Mouse (Mus musculus) stomach, embryonic 14.5 days (tissue): ENCODE results near the gene Atp1b3. TPM values are rescaled to one million over a fixed set of nuclear protein-coding genes. Genes with fewer than 3 reads are reported as not detected.

ENCODE experiments used
- ATAC-seq: fragments of 200-750 bp; cut with Nextera tagmentation; 2 replicates; pipeline ENCODE4 v1.8.0; 2017; ENCODE audit warnings: low read depth, moderate TSS enrichment; ENCODE audit not compliant: insufficient number of reproducible peaks, insufficient read depth, low FRiP score
- H3K27ac ChIP-seq: fragments of 300-500 bp; sonication (generic); 2 replicates; pipeline ENCODE4 v1.5.1; 2014; ENCODE audit warnings: mild to moderate bottlenecking, low read length, moderate library complexity, mixed read lengths
- H3K27me3 ChIP-seq: fragments of 300-500 bp; sonication (generic); 2 replicates; pipeline ENCODE4 v1.6.1; 2014; ENCODE audit warnings: low read length, control low read depth, mixed read lengths; ENCODE audit not compliant: control insufficient read depth, insufficient read depth
- H3K36me3 ChIP-seq: fragments of 300-500 bp; sonication (generic); 2 replicates; pipeline ENCODE4 v1.6.1; 2014; ENCODE audit warnings: mild to moderate bottlenecking, control low read depth, low read length, moderate library complexity, mixed read lengths; ENCODE audit not compliant: control insufficient read depth, insufficient read depth
- H3K4me1 ChIP-seq: fragments of 300-500 bp; sonication (generic); 2 replicates; pipeline ENCODE4 v1.6.1; 2014; ENCODE audit warnings: low read length, control low read depth, mixed read lengths; ENCODE audit not compliant: control insufficient read depth, insufficient read depth
- H3K4me2 ChIP-seq: fragments of 300-500 bp; sonication (generic); replicated peaks from 2 replicates; pipeline ENCODE4 v1.6.1; 2014; ENCODE audit warnings: low read depth, low read length, control low read depth
- H3K4me3 ChIP-seq: fragments of 300-500 bp; sonication (generic); 2 replicates; pipeline ENCODE4 v1.5.1; 2014; ENCODE audit warnings: low read depth, low read length, control low read depth
- H3K9ac ChIP-seq: fragments of 300-500 bp; sonication (generic); replicated peaks from 2 replicates; pipeline ENCODE4 v1.6.1; 2014; ENCODE audit warnings: low read depth, mild to moderate bottlenecking, control low read depth, low read length, moderate library complexity, mixed read lengths
- H3K9me3 ChIP-seq: fragments of 300-500 bp; sonication (generic); 2 replicates; pipeline ENCODE4 v1.6.1; 2016; ENCODE audit warnings: low read depth, low read length, control low read depth; ENCODE audit not compliant: control insufficient read depth
- WGBS: fragments of 180-500 bp; shearing (Covaris S2); extraction: QIAGEN DNeasy Blood & Tissue Kit; methylation state at CpG from one replicate; pipeline ENCODE4 v1.1.7; 2014; 5-methylcytosine and 5-hydroxymethylcytosine counted together
- polyA plus RNA-seq: library from polyadenylated mRNA; unstranded; fragments of >200 nt; fragmentation: Nextera tagmentation; extraction: Ambion mirVana; gene quantifications from 2 replicates; pipeline ENCODE4 v1.2.1, GENCODE M21; 2014

The Atp1b3 gene
- polyA plus RNA-seq, 1 experiment from 2014 or later: 160 TPM

DNA sequence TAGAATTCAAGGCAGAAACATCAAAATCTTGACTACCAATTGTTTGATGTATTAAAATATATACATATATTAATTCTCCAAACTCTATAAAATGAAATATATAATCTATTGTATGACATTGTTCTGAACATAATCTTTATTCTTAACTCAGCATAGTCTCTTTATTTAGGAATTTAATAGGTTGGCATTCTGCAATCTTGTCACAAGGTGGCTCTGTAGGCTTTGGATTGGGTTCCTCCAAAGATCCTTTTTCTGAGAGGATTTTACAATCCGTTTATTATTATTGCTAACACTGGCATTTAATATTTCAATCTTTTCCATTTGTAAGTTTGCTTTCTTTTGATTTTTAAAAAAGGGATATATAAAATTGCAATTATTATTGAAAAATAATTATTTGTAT is 79.3 kb downstream of the Atp1b3 start:
- WGBS: 19% methylated on average over 1 of the region's 1 CpGs
- no peak overlapping the region for H3K27ac ChIP-seq
- ATAC-seq: no peak
- H3K27me3 ChIP-seq: no peaks in the 10 kb centered on the region
- H3K4me1 ChIP-seq: no peaks in the 10 kb centered on the region
- H3K9ac ChIP-seq: no peak overlapping the region
- H3K9me3 ChIP-seq: no peaks in the 10 kb centered on the region
- H3K4me3 ChIP-seq: no peak overlapping the region
- H3K4me2 ChIP-seq: no peak overlapping the region
- no peaks in the 10 kb centered on the region for H3K36me3 ChIP-seq

Other genes with a start within 250 kb of the Atp1b3 start
- 12.7 and 13.5 TPM in 2 replicates for gene Gk5, start 245.1 kb downstream of the Atp1b3 start, polyA plus RNA-seq
- gene Tfdp2, start 168.2 kb downstream of the Atp1b3 start, polyA plus RNA-seq: 60.4 and 61.9 TPM in 2 replicates
- gene Rnf7, start 114.2 kb upstream of the Atp1b3 start, polyA plus RNA-seq: 250 and 254 TPM in 2 replicates
- not detected in 2 replicates for gene Gm28729, start 160.8 kb upstream of the Atp1b3 start, polyA plus RNA-seq